Mouse (Mus musculus): ENCODE data around the gene Gm8660.
"Not testable (repeated sequence)": the region's sequence is repeated elsewhere in the genome, so short reads cannot be mapped to it uniquely, and the experiment has no call there.

The Gm8660 gene

DNA sequence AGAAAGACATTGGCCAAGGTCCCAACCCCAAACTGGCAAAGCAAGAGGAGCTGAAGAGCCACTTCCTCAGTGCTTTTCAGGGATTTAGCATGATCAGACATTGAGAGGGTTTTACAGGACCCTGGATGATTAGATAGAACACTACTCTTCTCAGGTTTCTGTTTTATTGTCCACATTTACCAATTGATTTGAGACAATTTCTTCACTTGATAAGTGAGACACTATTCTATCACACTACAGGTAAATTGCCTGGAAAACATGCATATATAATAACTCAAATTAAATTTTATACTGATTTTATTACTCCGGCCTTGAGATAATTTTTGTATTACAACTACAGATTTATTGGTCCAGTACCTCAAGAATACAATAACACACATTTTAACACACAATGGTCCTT, at the start of gene Gm8660:
Gene Gm8660 (minus strand): TSS at position 101 of the 400 bp plus-strand sequence.
- not testable (repeated sequence) for DNase-seq (ENCODE audit: extremely low read depth, insufficient read length, low spot score)

DNA sequence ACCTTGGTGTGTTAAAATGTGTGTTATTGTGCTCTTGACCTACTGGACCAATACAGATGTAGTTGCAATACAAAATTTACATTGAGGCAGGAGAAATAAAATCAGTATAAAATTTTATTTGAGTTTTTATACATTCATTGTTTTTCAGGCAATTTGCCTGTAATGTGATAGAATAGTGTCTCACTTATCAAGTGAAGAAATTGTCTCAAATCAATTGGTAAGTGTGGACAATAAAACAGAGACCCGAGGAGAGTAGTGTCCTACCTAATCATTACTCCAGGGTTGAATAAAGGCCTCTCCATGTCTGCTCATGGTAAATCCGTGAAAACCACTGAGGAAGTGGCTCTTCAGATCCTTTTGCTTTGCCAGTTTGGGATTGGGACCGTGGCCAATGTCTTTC, 42.4 kb upstream of the Gm8660 start, which contains the start of gene Vmn1r148:
Gene Vmn1r148 (plus strand): TSS at position 301 of the 400 bp plus-strand sequence.
- DNase-seq (ENCODE audit: extremely low read depth, insufficient read length, low spot score): not testable (repeated sequence)

DNA sequence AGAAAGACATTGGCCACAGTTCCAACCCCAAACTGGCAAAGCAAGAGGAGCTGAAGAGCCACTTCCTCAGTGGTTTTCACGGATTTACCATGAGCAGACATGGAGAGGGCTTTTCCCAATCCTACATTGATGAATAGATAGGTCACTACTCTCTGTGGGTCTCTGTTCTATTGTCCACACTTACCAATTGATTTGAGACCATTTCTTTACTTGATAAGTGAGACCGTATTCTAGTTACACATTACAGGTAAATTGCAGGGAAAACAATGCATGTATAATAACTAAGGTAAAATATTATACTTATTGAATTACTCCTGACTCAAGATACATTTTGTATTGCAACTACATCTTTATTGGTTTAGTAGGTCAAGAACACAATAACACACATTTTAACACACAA, 41.2 kb downstream of the Gm8660 start, which contains the start of gene Gm4187:
Gene Gm4187 (minus strand): TSS at position 101 of the 400 bp plus-strand sequence.
- DNase-seq (ENCODE audit: extremely low read depth, insufficient read length, low spot score): not testable (repeated sequence)
